Mouse (Mus musculus) stomach, postnatal 0 days (tissue): Measurements from ENCODE around the gene Tm6sf1. TPM values are rescaled to one million over a fixed set of nuclear protein-coding genes. Genes with fewer than 3 reads are reported as not detected.

Experiments used
- ATAC-seq: fragments of 200-750 bp; cut with Nextera tagmentation; 2 replicates; pipeline ENCODE4 v1.8.0; 2017; ENCODE audit not compliant: low FRiP score, low TSS enrichment
- DNase-seq: peaks from one replicate; pipeline ENCODE4 v3.0.0-alpha.2; 2016; ENCODE audit warnings: low spot score
- H3K27ac ChIP-seq: fragments of 300-500 bp; sonication (generic); replicated peaks from 2 replicates; pipeline ENCODE4 v1.5.1; 2014; ENCODE audit warnings: mild to moderate bottlenecking, control low read depth
- H3K27me3 ChIP-seq: fragments of 300-500 bp; sonication (generic); 2 replicates; pipeline ENCODE4 v1.6.1; 2014; ENCODE audit warnings: low read length; ENCODE audit not compliant: control insufficient read depth, insufficient read depth
- H3K36me3 ChIP-seq: fragments of 300-500 bp; sonication (generic); 2 replicates; pipeline ENCODE4 v1.6.1; 2014; ENCODE audit warnings: low read length, mixed read lengths; ENCODE audit not compliant: control insufficient read depth, insufficient read depth
- H3K4me1 ChIP-seq: fragments of 300-500 bp; sonication (generic); replicated peaks from 2 replicates; pipeline ENCODE4 v1.6.1; 2014; ENCODE audit warnings: antibody characterized with exemption; ENCODE audit not compliant: control insufficient read depth, insufficient read depth
- H3K4me2 ChIP-seq: fragments of 300-500 bp; sonication (generic); replicated peaks from 2 replicates; pipeline ENCODE4 v1.6.1; 2014; ENCODE audit warnings: low read depth, mild to moderate bottlenecking, control low read depth, moderate library complexity
- H3K4me3 ChIP-seq: fragments of 300-500 bp; sonication (generic); 2 replicates; pipeline ENCODE4 v1.5.1; 2014; ENCODE audit warnings: low read depth, low read length, control low read depth
- H3K9ac ChIP-seq: fragments of 300-500 bp; sonication (generic); 2 replicates; pipeline ENCODE4 v1.6.1; 2014; ENCODE audit warnings: mild to moderate bottlenecking, low read length, control low read depth, mixed read lengths
- H3K9me3 ChIP-seq: fragments of 300-500 bp; sonication (generic); 2 replicates; pipeline ENCODE4 v1.6.1; 2016; ENCODE audit warnings: low read length; ENCODE audit not compliant: control insufficient read depth
- CTCF ChIP-seq: IDR thresholded peaks from 2 replicates; pipeline ENCODE4 v1.5.1; 2016; ENCODE audit warnings: antibody characterized with exemption, low read depth, mild to moderate bottlenecking, moderate library complexity
- EP300 ChIP-seq: optimal IDR thresholded peaks from 2 replicates; pipeline ENCODE3; 2016; ENCODE audit warnings: antibody characterized with exemption
- WGBS: fragments of 180-500 bp; shearing (Covaris S2); extraction: QIAGEN DNeasy Blood & Tissue Kit; methylation state at CpG from one replicate; pipeline ENCODE4 v1.1.7; 2014; 5-methylcytosine and 5-hydroxymethylcytosine counted together
- polyA plus RNA-seq: library from polyadenylated mRNA; unstranded; fragments of >200 nt; fragmentation: Nextera tagmentation; extraction: Ambion mirVana; gene quantifications from 2 replicates; pipeline ENCODE4 v1.2.1, GENCODE M21; 2015

Gene Tm6sf1
- polyA plus RNA-seq, 1 experiment from 2014 or later = 5.2 TPM

DNA sequence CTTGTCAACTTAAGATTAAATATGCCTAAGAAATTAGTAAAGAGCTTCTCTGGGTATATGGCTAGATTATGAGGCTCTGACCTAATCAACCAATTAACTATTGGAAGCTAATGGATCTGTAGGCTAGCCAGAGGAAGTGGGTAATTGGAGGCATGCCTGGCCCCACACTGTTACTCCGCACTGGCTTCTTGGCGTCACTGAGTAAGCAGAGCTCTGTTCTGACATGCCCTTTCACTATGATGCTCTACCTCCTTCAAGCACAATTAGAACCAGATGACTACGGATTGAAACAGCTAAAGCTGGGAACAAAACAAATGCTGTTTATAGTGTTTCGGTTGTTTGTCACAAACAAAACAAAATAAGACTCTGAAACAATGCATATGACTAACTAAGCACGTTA lies 59.5 kb downstream of the Tm6sf1 start:
- H3K36me3 ChIP-seq = no peaks in the 10 kb centered on the region
- TF ChIP-seq CTCF = no peak
- no peak for TF ChIP-seq EP300
- ATAC-seq = no peak
- H3K27me3 ChIP-seq = no peaks in the 10 kb centered on the region
- no peak overlapping the region for H3K27ac ChIP-seq
- DNase-seq = no peak
- H3K9me3 ChIP-seq = no peaks in the 10 kb centered on the region
- H3K4me1 ChIP-seq = no peaks in the 10 kb centered on the region
- no peak overlapping the region for H3K4me3 ChIP-seq
- H3K4me2 ChIP-seq = no peak overlapping the region
- 72% methylated on average over 5 of the region's 5 CpGs for WGBS
- H3K9ac ChIP-seq = no peak overlapping the region

DNA sequence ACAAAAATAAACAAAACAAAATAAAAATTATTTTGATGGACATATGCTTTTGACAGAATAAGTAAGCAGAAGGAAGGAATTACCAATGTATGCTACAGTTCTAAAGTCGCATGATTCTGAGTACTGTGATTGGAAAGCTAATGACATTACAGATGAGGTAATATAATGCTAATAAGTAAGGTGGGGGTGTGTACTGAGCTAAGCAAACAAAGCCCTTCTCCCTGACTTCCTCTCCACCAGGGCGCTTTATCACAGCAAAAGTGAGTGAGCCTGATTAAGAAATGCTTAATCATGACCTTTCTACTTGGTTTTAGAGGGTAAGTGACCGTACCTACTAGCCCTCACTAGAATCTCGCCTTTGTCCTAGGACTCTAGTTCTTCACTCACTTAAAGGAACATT lies 61.5 kb downstream of the Tm6sf1 start:
- Histone ChIP-seq H3K9me3 (no peaks in the 10 kb centered on the region), H3K4me1 (no peaks in the 10 kb centered on the region), H3K27me3 (no peaks in the 10 kb centered on the region), H3K4me2 (no peak overlapping the region), H3K27ac (no peak overlapping the region), H3K36me3 (no peaks in the 10 kb centered on the region), H3K9ac (no peak overlapping the region), H3K4me3 (no peak overlapping the region)
- 63% methylated on average over 4 of the region's 4 CpGs for WGBS
- no peak for TF ChIP-seq EP300
- no peak for TF ChIP-seq CTCF
- DNase-seq (no peak), ATAC-seq (peak; percentile 92)

DNA sequence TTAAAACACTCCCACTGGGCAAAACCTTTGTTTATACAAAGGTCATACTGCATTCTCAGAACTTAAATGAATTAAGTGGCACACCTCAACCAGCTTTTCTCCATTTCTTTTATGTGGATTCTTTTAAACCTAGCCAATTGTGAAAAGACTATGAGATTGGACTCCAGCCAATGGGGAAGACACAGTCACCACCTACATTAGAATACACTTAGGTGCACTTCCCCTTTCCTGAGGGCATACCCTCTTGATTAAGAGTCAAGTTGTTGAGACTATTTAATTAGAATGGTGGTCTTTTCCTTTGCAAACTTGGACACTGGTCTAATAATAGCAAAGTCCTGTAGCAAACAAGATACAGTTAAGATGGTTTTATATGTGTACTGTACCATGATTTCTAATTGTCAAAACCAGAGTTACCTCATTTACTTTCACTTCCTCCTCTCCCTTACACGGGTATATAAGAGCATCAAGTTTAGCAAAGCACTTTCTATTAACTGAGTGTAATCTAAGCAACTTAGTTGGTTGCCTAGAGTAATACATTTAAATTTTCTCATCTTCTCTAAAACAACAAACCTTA lies 62.7 kb downstream of the Tm6sf1 start:
- TF ChIP-seq EP300 = no peak
- TF ChIP-seq CTCF = no peak
- WGBS = 33% methylated on average over 1 of the region's 1 CpGs

DNA sequence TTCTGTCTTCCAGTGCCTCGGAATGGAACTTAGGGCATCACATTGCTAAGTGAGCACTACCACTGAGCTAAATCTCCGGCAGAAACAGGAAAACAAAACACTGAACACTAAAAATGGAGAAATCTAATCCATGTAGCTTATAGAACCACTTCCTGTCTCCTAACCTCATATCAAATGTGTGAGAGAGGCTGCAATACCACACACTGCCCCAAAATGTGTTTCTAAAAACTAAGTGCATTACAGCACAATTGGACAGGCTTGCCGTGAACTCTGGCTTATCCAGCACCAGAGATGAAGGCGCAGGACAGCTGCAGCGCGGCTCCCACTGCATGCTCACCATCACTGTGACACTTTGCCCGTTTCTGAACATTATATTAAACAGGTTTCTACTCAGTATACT lies 70.2 kb downstream of the Tm6sf1 start:
- Histone ChIP-seq H3K9me3 (no peaks in the 10 kb centered on the region), H3K27ac (no peak overlapping the region), H3K4me3 (no peak overlapping the region), H3K36me3 (no peaks in the 10 kb centered on the region), H3K4me2 (no peak overlapping the region), H3K9ac (no peak overlapping the region), H3K4me1 (no peaks in the 10 kb centered on the region), H3K27me3 (no peaks in the 10 kb centered on the region)
- TF ChIP-seq CTCF = no peak
- no peak for TF ChIP-seq EP300
- no peak for ATAC-seq
- WGBS = 75% methylated on average over 7 of the region's 7 CpGs
- DNase-seq = no peak

More for the DNA sequence above, 62.7 kb downstream of the Tm6sf1 start:
- Histone ChIP-seq H3K36me3 (no peaks in the 10 kb centered on the region), H3K27ac (no peak overlapping the region), H3K9ac (no peak overlapping the region), H3K9me3 (no peaks in the 10 kb centered on the region), H3K27me3 (no peaks in the 10 kb centered on the region), H3K4me2 (no peak overlapping the region), H3K4me1 (no peaks in the 10 kb centered on the region), H3K4me3 (no peak overlapping the region)
- ATAC-seq = no peak
- DNase-seq = no peak

DNA sequence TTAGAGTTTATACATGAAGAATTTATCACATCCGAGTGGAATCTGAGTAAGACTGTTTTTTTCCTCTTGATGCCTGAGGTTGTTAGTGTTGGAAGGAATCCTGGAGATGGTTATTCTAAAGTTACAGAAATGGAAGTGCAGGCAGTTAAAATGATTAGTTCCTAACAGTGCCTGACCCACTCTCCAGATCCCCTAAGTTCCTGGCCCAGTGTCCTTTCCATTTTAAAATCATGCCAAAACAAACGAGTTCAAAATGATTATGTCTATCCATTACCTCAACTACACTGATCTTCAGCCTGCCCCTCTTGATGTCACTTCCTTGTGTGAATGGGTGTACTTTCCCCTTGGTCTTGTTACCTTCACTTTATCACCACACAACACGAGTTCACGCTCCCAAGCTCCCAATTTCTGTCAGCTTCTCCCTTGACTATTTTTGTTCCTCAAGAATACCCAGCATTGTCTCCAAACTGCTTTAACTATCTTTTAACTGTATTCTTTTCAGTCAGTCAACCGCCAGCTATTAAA lies 73.8 kb downstream of the Tm6sf1 start:
- 46% methylated on average over 5 of the region's 5 CpGs for WGBS
- Histone ChIP-seq H3K9me3 (no peaks in the 10 kb centered on the region), H3K9ac (peak overlapping the region; percentile 87; the same call in 1 of the 2 replicates), H3K4me1 (no peaks in the 10 kb centered on the region), H3K4me3 (peak overlapping the region; percentile 76), H3K27me3 (no peaks in the 10 kb centered on the region), H3K4me2 (peak overlapping the region; percentile 81), H3K36me3 (no peaks in the 10 kb centered on the region), H3K27ac (no peak overlapping the region)
- no peak for ATAC-seq
- TF ChIP-seq EP300 (no peak), CTCF (no peak)
- no peak for DNase-seq

DNA sequence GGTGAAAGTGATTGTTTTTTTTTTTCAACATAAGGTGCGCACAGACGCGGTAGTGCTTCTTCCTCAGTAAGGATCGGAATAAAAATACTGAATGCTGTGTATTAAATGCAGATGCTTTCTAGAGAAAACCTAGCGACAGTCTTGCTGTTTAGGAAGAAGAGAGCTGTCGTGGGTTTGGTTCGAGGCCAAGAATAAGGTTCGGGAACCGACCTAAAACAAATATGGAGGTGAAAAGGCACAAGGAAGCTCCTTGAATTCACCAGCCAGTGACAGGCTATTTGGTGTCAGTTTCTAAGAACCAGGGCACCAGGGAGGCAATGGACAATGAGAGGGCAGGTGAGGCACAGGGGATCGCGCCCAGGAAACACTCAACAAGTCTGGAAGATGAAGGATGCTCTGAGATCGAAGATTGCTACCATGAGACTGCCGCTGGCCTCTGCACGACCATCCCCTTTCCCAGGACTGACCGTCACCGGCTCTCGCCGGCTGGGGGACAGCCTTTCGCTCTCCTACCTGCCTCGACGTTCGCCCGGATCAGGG lies 74.3 kb downstream of the Tm6sf1 start:
- 8% methylated on average over 23 of the region's 23 CpGs for WGBS
- ATAC-seq = no peak; the same call in 1 of the 2 replicates
- H3K27me3 ChIP-seq = no peaks in the 10 kb centered on the region
- no peaks in the 10 kb centered on the region for H3K36me3 ChIP-seq
- peak overlapping the region; percentile 81 for H3K4me2 ChIP-seq
- no peaks in the 10 kb centered on the region for H3K4me1 ChIP-seq
- DNase-seq = no peak
- H3K27ac ChIP-seq = peak overlapping the region; percentile 90
- peak overlapping the region; percentile 76 for H3K4me3 ChIP-seq
- TF ChIP-seq EP300 = no peak
- no peak for TF ChIP-seq CTCF
- peak overlapping the region; percentile 87 for H3K9ac ChIP-seq
- H3K9me3 ChIP-seq = no peaks in the 10 kb centered on the region
